Comparison of ENCODE assay signal across 26 mouse cellular contexts in the genomic region with DNA sequence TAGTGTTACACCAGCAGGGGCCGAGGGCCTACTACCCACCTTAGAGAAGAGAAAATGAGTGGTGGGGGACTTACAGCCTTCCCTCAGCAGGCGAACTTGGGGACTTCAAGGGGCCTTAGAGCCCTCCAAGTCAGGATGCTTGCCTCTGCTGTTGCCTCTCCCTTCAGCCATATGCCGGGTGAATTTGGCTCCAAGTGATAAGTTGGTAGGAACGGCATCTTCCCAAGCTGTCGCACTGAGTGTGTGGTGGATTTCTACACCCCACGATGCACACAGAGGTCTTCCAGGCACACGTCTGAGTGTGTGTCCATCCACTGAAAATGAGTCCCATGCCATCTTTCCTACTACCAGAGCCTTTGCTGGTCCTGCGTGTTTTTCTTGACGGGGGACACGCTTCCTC. TPM values are rescaled to one million over a fixed set of nuclear protein-coding genes. Genes with fewer than 3 reads are reported as not detected.
DNase-seq lines count a peak whose midpoint lies in the region; ATAC-seq lines count a peak whose summit lies in the region.
"Had no signal": no experiment of that assay in that cellular context is flagged by ENCODE, and none has a peak within 500 bp of the region (broad histone marks: within the 10 kb centered on the region; RNA-seq: fewer than 3 reads in every experiment).

No protein-coding gene starts in this region.

- 84% methylated on average over 10 of the region's 10 CpGs for WGBS in forebrain, embryonic 14.5 days
- WGBS in forebrain, embryonic 12.5 days: 87% methylated on average over 10 of the region's 10 CpGs

- no peak overlapping the region for H3K4me2 ChIP-seq in forebrain, embryonic 14.5 days (ENCODE audit: low read length)
- H3K4me2 ChIP-seq in forebrain, embryonic 12.5 days: no peak overlapping the region
- H3K4me2 ChIP-seq: embryonic facial prominence, embryonic 12.5 days; embryonic facial prominence, embryonic 15.5 days; heart, embryonic 13.5 days; hindbrain, embryonic 14.5 days had no signal

- no peak for ATAC-seq in forebrain, embryonic 14.5 days
- ATAC-seq in forebrain, embryonic 12.5 days (ENCODE audit: low FRiP score): no peak
- ATAC-seq: hindbrain, postnatal 0 days; inflammation-experienced regulatory T-cells, adult 6 months; intestine, embryonic 16.5 days had no signal

- no peaks in the 10 kb centered on the region for H3K36me3 ChIP-seq in forebrain, embryonic 14.5 days (ENCODE audit: control insufficient read depth, insufficient read depth, low read length)
- no peaks in the 10 kb centered on the region for H3K36me3 ChIP-seq in forebrain, embryonic 12.5 days (replicated peaks)
- H3K36me3 ChIP-seq: embryonic facial prominence, embryonic 12.5 days; embryonic facial prominence, embryonic 15.5 days; G1E; heart, embryonic 10.5 days; heart, embryonic 13.5 days had no signal

- no peak overlapping the region for H3K4me3 ChIP-seq in forebrain, embryonic 14.5 days (ENCODE audit: low read depth, low read length)
- no peak overlapping the region for H3K4me3 ChIP-seq in forebrain, embryonic 12.5 days (replicated peaks)
- H3K4me3 ChIP-seq: embryonic facial prominence, embryonic 12.5 days; embryonic facial prominence, embryonic 15.5 days; heart, adult 2 months; heart, embryonic 10.5 days; heart, embryonic 13.5 days had no signal

- H3K4me1 ChIP-seq in forebrain, embryonic 14.5 days (ENCODE audit: control insufficient read depth, insufficient read depth, low read length): peaks cover 33% of the 10 kb centered on the region
- peaks cover 22% of the 10 kb centered on the region for H3K4me1 ChIP-seq in forebrain, embryonic 12.5 days
- H3K4me1 ChIP-seq: embryonic facial prominence, embryonic 12.5 days; heart, embryonic 13.5 days had no signal

- no peak overlapping the region for H3K27ac ChIP-seq in forebrain, embryonic 14.5 days (ENCODE audit: low read depth, low read length)
- H3K27ac ChIP-seq in forebrain, embryonic 12.5 days: no peak overlapping the region
- H3K27ac ChIP-seq: embryonic facial prominence, embryonic 12.5 days; embryonic facial prominence, embryonic 15.5 days; heart, adult 2 months; heart, embryonic 10.5 days; heart, embryonic 13.5 days; hindbrain, embryonic 14.5 days; hindbrain, postnatal 0 days had no signal

- no peaks in the 10 kb centered on the region for H3K27me3 ChIP-seq in forebrain, embryonic 14.5 days (replicated peaks; ENCODE audit: control insufficient read depth, insufficient read depth, low read length)
- no peaks in the 10 kb centered on the region for H3K27me3 ChIP-seq in forebrain, embryonic 12.5 days
- H3K27me3 ChIP-seq: embryonic facial prominence, embryonic 12.5 days; embryonic facial prominence, embryonic 15.5 days had no signal

- DNase-seq in forebrain, embryonic 14.5 days (ENCODE audit: low spot score): peak; percentile 22
- peak; percentile 33 for DNase-seq in layer of hippocampus, adult 9-11 months
- no peak for DNase-seq in layer of hippocampus, adult 8-10 months (ENCODE audit: low spot score in 2 of 2)
- peak; percentile 63 for DNase-seq in brain, adult 2 months (ENCODE audit: low read depth, low spot score)
- no peak for DNase-seq in urinary bladder, adult 2 months (ENCODE audit: low spot score)
- DNase-seq: adrenal gland, adult 2 months; adrenal gland, postnatal 14 days; B cell, adult 2 months; cerebellum, adult 11-12 months; cerebellum, adult 8-10 months; cerebellum, postnatal 25 days; gastrocnemius, postnatal 10 days; gastrocnemius, postnatal 36 days; heart, adult 2 months; heart, postnatal 14 days; heart, postnatal 4 days had no signal

- no peak overlapping the region for H3K9ac ChIP-seq in forebrain, embryonic 14.5 days (ENCODE audit: low read length)
- no peak overlapping the region for H3K9ac ChIP-seq in forebrain, embryonic 12.5 days
- H3K9ac ChIP-seq: embryonic facial prominence, embryonic 12.5 days; embryonic facial prominence, embryonic 15.5 days; heart, embryonic 13.5 days; hindbrain, embryonic 14.5 days had no signal

- H3K9me3 ChIP-seq in forebrain, embryonic 14.5 days (replicated peaks; ENCODE audit: control insufficient read depth, low read length): no peaks in the 10 kb centered on the region
- H3K9me3 ChIP-seq in forebrain, embryonic 12.5 days: no peaks in the 10 kb centered on the region
- H3K9me3 ChIP-seq: embryonic facial prominence, embryonic 12.5 days; embryonic facial prominence, embryonic 15.5 days; G1E; heart, embryonic 10.5 days; heart, embryonic 13.5 days had no signal

RNA-seq across cellular contexts. Expression of a gene that starts 49.7 kb away (rescaled TPM):
- polyA plus RNA-seq in forebrain, embryonic 14.5 days (2014; fragmentation: Nextera tagmentation; extraction: Ambion mirVana): 307 and 334 TPM in 2 replicates
- polyA plus RNA-seq in forebrain, embryonic 12.5 days (2016; fragmentation: Nextera tagmentation; extraction: Ambion mirVana): 195 and 197 TPM in 2 replicates
- total RNA-seq in layer of hippocampus, adult 8-10 months (2022): 100 to 1,000 TPM; 180 to 193 (median 189) TPM
- 67.0 and 95.5 TPM in 2 replicates for polyA plus RNA-seq in urinary bladder, adult 2 months (2012; rRNA removed)

Comparison
In these comparisons a context has a peak if more than half of its experiments do, and no peak if none do; other contexts are left out.
1. DNase-seq: peak in forebrain, embryonic 14.5 days (single experiment), layer of hippocampus, adult 9-11 months (single experiment) and brain, adult 2 months (single experiment); none in layer of hippocampus, adult 8-10 months (0 of 2) and urinary bladder, adult 2 months (single experiment).